Mouse (Mus musculus) small intestine, adult 2 months (tissue): ENCODE data around the gene Lmx1a.

Experiments used
- CTCF ChIP-seq: fragments of 200-500 bp; IDR thresholded peaks from 2 replicates; pipeline ENCODE4 v1.5.1; 2012; ENCODE audit warnings: low read depth, mild to moderate bottlenecking, control low read depth, inconsistent platforms, low read length, moderate library complexity, mixed read lengths; ENCODE audit not compliant: insufficient replicate concordance, insufficient read length; ENCODE audit errors: extremely low read depth
- POLR2A ChIP-seq: fragments of 200-500 bp; IDR thresholded peaks from 2 replicates; pipeline ENCODE4 v1.6.1; 2012; ENCODE audit warnings: low read depth, mild to moderate bottlenecking, control low read depth, inconsistent platforms, low read length, moderate library complexity

DNA sequence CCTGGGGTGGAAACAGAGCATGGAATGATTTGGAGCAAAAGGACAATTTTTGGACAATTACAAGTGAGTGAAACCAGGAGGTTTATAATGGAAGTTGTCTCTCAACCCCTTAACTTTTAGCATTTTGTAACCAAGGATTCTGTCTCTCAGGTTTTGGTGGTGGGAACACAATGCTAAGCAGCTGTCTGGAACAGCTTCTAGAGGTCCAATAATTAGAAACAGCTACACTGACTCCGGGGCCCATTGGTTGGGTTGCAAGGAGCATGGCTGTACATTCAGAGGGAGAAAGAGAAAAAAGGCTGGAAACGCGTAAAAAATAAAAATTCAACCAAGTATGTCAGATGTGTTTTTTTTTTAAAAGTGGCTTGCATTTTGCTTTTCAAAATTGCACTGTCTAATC is 40.4 kb upstream of the Lmx1a start:
- no peak for TF ChIP-seq CTCF
- no peak for TF ChIP-seq POLR2A
